Mouse (Mus musculus): Measurements from ENCODE around the gene Map3k9. TPM values are rescaled to one million over a fixed set of nuclear protein-coding genes. Genes with fewer than 3 reads are reported as not detected.

Map3k9 gene
- polyA plus RNA-seq, 1 experiment, result 4.8 TPM

DNA sequence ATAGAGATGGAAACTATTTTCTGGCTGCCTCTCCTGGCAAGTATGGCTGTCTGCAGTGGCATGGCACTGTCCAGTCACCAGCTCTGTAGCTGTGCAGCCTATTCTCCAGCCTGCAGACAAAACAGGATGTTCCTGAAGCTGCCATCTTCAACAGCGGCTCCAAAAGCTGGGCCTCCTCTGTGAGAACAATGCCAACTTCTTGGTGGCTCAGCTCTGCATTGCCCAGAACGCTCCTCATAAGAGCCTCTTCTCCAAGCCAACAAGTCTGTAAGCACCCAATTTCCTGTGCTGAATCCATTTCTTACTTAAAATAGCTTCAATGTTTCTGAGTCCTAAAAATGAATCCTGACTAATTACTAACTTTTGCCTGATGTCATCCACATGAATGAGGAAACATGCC, 5.3 kb downstream of the Map3k9 start:
- no peak overlapping the region for H3K27ac ChIP-seq (ENCODE audit: insufficient read depth, low read depth, low read length)
- H3K36me3 ChIP-seq (ENCODE audit: control insufficient read depth, insufficient read depth, low read length), result peaks cover 7% of the 10 kb centered on the region
- peaks cover 3% of the 10 kb centered on the region; the same call in 1 of the 2 replicates for H3K4me1 ChIP-seq (ENCODE audit: control insufficient read depth, insufficient read depth, insufficient read length, low read length)
- H3K27me3 ChIP-seq (ENCODE audit: control insufficient read depth, insufficient read depth, low read length), result no peaks in the 10 kb centered on the region
- 91% methylated on average over 2 of the region's 2 CpGs for WGBS
- TF ChIP-seq CTCF (IDR thresholded peaks at IDR 0.05; ENCODE audit: extremely low read depth, insufficient read length, insufficient replicate concordance, low read depth, low read length) (no peak), POLR2A (IDR thresholded peaks at IDR 0.05; ENCODE audit: low read depth, low read length) (no peak)
- no peak overlapping the region for H3K4me3 ChIP-seq (ENCODE audit: low read depth, low read length)

GRCm38 (mm10) chr12:81774186-81774585, 6.8 kb downstream of the Map3k9 start:
- Histone ChIP-seq H3K36me3 (ENCODE audit: control insufficient read depth, insufficient read depth, low read length) (peaks cover 14% of the 10 kb centered on the region), H3K4me1 (ENCODE audit: control insufficient read depth, insufficient read depth, insufficient read length, low read length) (peaks cover 3% of the 10 kb centered on the region; the same call in 1 of the 2 replicates), H3K27me3 (ENCODE audit: control insufficient read depth, insufficient read depth, low read length) (no peaks in the 10 kb centered on the region), H3K27ac (ENCODE audit: insufficient read depth, low read depth, low read length) (no peak overlapping the region), H3K4me3 (ENCODE audit: low read depth, low read length) (no peak overlapping the region)
- TF ChIP-seq POLR2A (IDR thresholded peaks at IDR 0.05; ENCODE audit: low read depth, low read length) (no peak), CTCF (IDR thresholded peaks at IDR 0.05; ENCODE audit: extremely low read depth, insufficient read length, insufficient replicate concordance, low read depth, low read length) (no peak)
- 87% methylated on average over 4 of the region's 4 CpGs for WGBS

GRCm38 (mm10) chr12:81769458-81769857, 11.5 kb downstream of the Map3k9 start:
- no peaks in the 10 kb centered on the region for H3K27me3 ChIP-seq (ENCODE audit: control insufficient read depth, insufficient read depth, low read length)
- WGBS, result 88% methylated on average over 4 of the region's 4 CpGs
- no peak for TF ChIP-seq CTCF (IDR thresholded peaks at IDR 0.05; ENCODE audit: extremely low read depth, insufficient read length, insufficient replicate concordance, low read depth, low read length)
- no peak for TF ChIP-seq POLR2A (IDR thresholded peaks at IDR 0.05; ENCODE audit: low read depth, low read length)
- no peak overlapping the region for H3K27ac ChIP-seq (ENCODE audit: insufficient read depth, low read depth, low read length)
- H3K36me3 ChIP-seq (ENCODE audit: control insufficient read depth, insufficient read depth, low read length), result peaks cover 20% of the 10 kb centered on the region
- H3K4me3 ChIP-seq (ENCODE audit: low read depth, low read length), result no peak overlapping the region
- H3K4me1 ChIP-seq (ENCODE audit: control insufficient read depth, insufficient read depth, insufficient read length, low read length), result no peaks in the 10 kb centered on the region

DNA sequence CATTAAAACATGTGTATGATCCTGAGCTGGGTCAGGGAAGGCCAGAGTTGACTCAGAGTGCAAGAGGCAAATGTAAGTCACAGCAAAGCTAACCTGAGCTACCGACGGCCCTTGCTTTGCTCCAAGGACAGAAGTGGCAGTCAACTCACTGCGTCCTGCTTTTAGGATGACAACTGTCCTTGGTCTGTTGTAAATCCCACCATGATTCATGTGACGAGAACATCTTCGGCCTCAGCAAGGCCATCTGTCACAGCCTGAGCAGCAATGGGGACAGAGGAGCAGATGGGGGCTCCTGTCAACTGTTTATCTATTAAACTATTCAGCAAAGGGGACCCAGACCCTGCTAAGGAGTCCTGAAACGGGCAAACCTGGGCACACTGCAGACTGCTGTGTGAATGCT, 15.6 kb downstream of the Map3k9 start:
- H3K4me3 ChIP-seq (ENCODE audit: low read depth, low read length), result no peak overlapping the region
- TF ChIP-seq POLR2A (IDR thresholded peaks at IDR 0.05; ENCODE audit: low read depth, low read length) (no peak), CTCF (IDR thresholded peaks at IDR 0.05; ENCODE audit: extremely low read depth, insufficient read length, insufficient replicate concordance, low read depth, low read length) (no peak)
- 95% methylated on average over 6 of the region's 6 CpGs for WGBS
- H3K36me3 ChIP-seq (ENCODE audit: control insufficient read depth, insufficient read depth, low read length), result peaks cover 10% of the 10 kb centered on the region
- no peaks in the 10 kb centered on the region for H3K4me1 ChIP-seq (ENCODE audit: control insufficient read depth, insufficient read depth, insufficient read length, low read length)
- no peak overlapping the region for H3K27ac ChIP-seq (ENCODE audit: insufficient read depth, low read depth, low read length)
- H3K27me3 ChIP-seq (ENCODE audit: control insufficient read depth, insufficient read depth, low read length), result no peaks in the 10 kb centered on the region

GRCm38 (mm10) chr12:81764370-81764769, 16.6 kb downstream of the Map3k9 start:
- Histone ChIP-seq H3K27me3 (ENCODE audit: control insufficient read depth, insufficient read depth, low read length) (no peaks in the 10 kb centered on the region), H3K27ac (ENCODE audit: insufficient read depth, low read depth, low read length) (no peak overlapping the region), H3K4me3 (ENCODE audit: low read depth, low read length) (no peak overlapping the region), H3K36me3 (ENCODE audit: control insufficient read depth, insufficient read depth, low read length) (peaks cover 8% of the 10 kb centered on the region), H3K4me1 (ENCODE audit: control insufficient read depth, insufficient read depth, insufficient read length, low read length) (no peaks in the 10 kb centered on the region)
- 88% methylated on average over 5 of the region's 5 CpGs for WGBS
- TF ChIP-seq CTCF (IDR thresholded peaks at IDR 0.05; ENCODE audit: extremely low read depth, insufficient read length, insufficient replicate concordance, low read depth, low read length) (no peak), POLR2A (IDR thresholded peaks at IDR 0.05; ENCODE audit: low read depth, low read length) (no peak)

- no peaks in the 10 kb centered on the region for H3K27me3 ChIP-seq (ENCODE audit: control insufficient read depth, insufficient read depth, low read length)
- 15% methylated on average over 7 of the region's 7 CpGs for WGBS
- 0 out of 2 replicates have a peak overlapping the region, but pooled peaks have one; percentile 9 for H3K27ac ChIP-seq (ENCODE audit: insufficient read depth, low read depth, low read length)
- H3K36me3 ChIP-seq (ENCODE audit: control insufficient read depth, insufficient read depth, low read length), result 0 out of 2 replicates have a peak, but pooled peaks cover under 1% of the 10 kb centered on the region
- no peak for TF ChIP-seq CTCF (IDR thresholded peaks at IDR 0.05; ENCODE audit: extremely low read depth, insufficient read length, insufficient replicate concordance, low read depth, low read length)
- TF ChIP-seq POLR2A (IDR thresholded peaks at IDR 0.05; ENCODE audit: low read depth, low read length), result no peak
- H3K4me1 ChIP-seq (ENCODE audit: control insufficient read depth, insufficient read depth, insufficient read length, low read length), result peaks cover 9% of the 10 kb centered on the region
- no peak overlapping the region for H3K4me3 ChIP-seq (ENCODE audit: low read depth, low read length)
Measured at GRCm38 (mm10) chr12:81754651-81755050, 26.3 kb downstream of the Map3k9 start.

GRCm38 (mm10) chr12:81751116-81751515, 29.9 kb downstream of the Map3k9 start:
- Histone ChIP-seq H3K27me3 (ENCODE audit: control insufficient read depth, insufficient read depth, low read length) (no peaks in the 10 kb centered on the region), H3K36me3 (ENCODE audit: control insufficient read depth, insufficient read depth, low read length) (no peaks in the 10 kb centered on the region), H3K4me3 (ENCODE audit: low read depth, low read length) (no peak overlapping the region), H3K27ac (ENCODE audit: insufficient read depth, low read depth, low read length) (no peak overlapping the region), H3K4me1 (ENCODE audit: control insufficient read depth, insufficient read depth, insufficient read length, low read length) (peaks cover 20% of the 10 kb centered on the region)
- WGBS, result 43% methylated on average over 4 of the region's 4 CpGs
- TF ChIP-seq POLR2A (IDR thresholded peaks at IDR 0.05; ENCODE audit: low read depth, low read length) (no peak), CTCF (IDR thresholded peaks at IDR 0.05; ENCODE audit: extremely low read depth, insufficient read length, insufficient replicate concordance, low read depth, low read length) (no peak)
